Mouse (Mus musculus): ENCODE measurements around the gene Slc46a1. TPM values are rescaled to one million over a fixed set of nuclear protein-coding genes. Genes with fewer than 3 reads are reported as not detected.

Slc46a1 gene
- 6.5 and 7.8 TPM in 2 replicates for polyA plus RNA-seq (2015; fragmentation: Nextera tagmentation; extraction: Ambion mirVana)

DNA sequence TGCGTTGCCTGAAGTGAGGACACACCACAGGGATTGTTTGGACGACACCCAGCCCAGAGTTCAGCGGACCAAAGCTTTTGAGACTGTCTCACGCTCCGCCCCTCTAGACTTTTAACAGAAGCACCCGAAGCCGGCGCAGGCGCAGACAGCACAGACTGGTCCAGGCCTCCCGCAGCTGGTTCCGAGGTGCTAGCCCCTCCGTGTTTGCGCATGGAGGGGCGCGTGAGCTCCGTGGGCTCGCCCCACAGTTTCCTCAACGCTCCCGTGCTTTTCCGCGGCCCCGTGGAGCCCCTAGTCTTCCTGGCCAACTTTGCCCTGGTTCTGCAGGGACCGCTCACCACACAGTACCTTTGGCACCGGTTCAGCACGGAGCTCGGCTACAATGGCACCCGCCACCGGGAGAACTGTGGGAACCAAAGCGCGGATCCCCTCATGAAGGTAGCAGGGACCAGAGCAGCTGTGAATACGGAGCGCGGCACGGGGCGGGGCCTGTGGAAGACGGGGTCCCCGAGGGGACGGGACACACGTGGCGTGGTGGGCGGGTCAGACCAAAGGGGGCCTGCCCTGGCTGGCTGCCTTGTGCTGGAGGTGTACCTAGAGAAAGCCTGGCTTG, at the start of gene Slc46a1:
TSS of gene Slc46a1 (plus strand) at position 130 of the 613 bp plus-strand sequence.
- H3K9me3 ChIP-seq (replicated peaks), result no peaks in the 10 kb centered on the region

GRCm38 (mm10) chr11:78416854-78417253, 48.6 kb upstream of the Slc46a1 start:
- Histone ChIP-seq H3K36me3 (replicated peaks) (no peaks in the 10 kb centered on the region), H3K9ac (no peak overlapping the region), H3K27ac (replicated peaks) (no peak overlapping the region), H3K9me3 (replicated peaks) (no peaks in the 10 kb centered on the region), H3K4me3 (replicated peaks) (no peak overlapping the region), H3K4me1 (replicated peaks) (0 out of 2 replicates have a peak, but pooled peaks cover 3% of the 10 kb centered on the region), H3K27me3 (peaks cover 17% of the 10 kb centered on the region), H3K4me2 (no peak overlapping the region)
- no peak for ATAC-seq (ENCODE audit: insufficient read depth)
- 54% methylated on average over 6 of the region's 6 CpGs for WGBS (ENCODE audit: insufficient replicate concordance)

More for the DNA sequence above, at the start of gene Slc46a1:
- peak; percentile 85 for ATAC-seq (ENCODE audit: insufficient read depth)
- Histone ChIP-seq H3K27me3 (no peaks in the 10 kb centered on the region), H3K4me1 (replicated peaks) (peaks cover 46% of the 10 kb centered on the region), H3K9ac (peak within 1 kb of the TSS; percentile 59), H3K27ac (replicated peaks) (peak within 1 kb of the TSS; percentile 76), H3K4me3 (replicated peaks) (peak within 1 kb of the TSS; percentile 62), H3K4me2 (peak within 1 kb of the TSS; percentile 83), H3K36me3 (replicated peaks) (no peaks in the 10 kb centered on the region)
- WGBS (ENCODE audit: insufficient replicate concordance), result under 1% methylated on average over 41 of the region's 41 CpGs

GRCm38 (mm10) chr11:78420263-78420889, 45.1 kb upstream of the Slc46a1 start:
- Histone ChIP-seq H3K36me3 (replicated peaks) (no peaks in the 10 kb centered on the region), H3K9me3 (replicated peaks) (no peaks in the 10 kb centered on the region), H3K4me1 (replicated peaks) (0 out of 2 replicates have a peak, but pooled peaks cover 9% of the 10 kb centered on the region), H3K27me3 (peaks cover 25% of the 10 kb centered on the region), H3K9ac (no peak overlapping the region), H3K27ac (replicated peaks) (no peak overlapping the region), H3K4me2 (no peak overlapping the region), H3K4me3 (replicated peaks) (no peak overlapping the region)
- ATAC-seq (ENCODE audit: insufficient read depth), result no peak
- WGBS (ENCODE audit: insufficient replicate concordance), result 5% methylated on average over 12 of the region's 12 CpGs

GRCm38 (mm10) chr11:78421201-78422009, 44.1 kb upstream of the Slc46a1 start:
- H3K27me3 ChIP-seq, result peaks cover 25% of the 10 kb centered on the region
- no peak for ATAC-seq (ENCODE audit: insufficient read depth)

GRCm38 (mm10) chr11:78422055-78422819, 43.3 kb upstream of the Slc46a1 start, which contains the start of gene Slc13a2:
Gene Slc13a2, minus strand, starts transcription at chr11:78422217.
- ATAC-seq (ENCODE audit: insufficient read depth), result no peak
- H3K36me3 ChIP-seq (replicated peaks), result no peaks in the 10 kb centered on the region
- no peak within 1 kb of the TSS for H3K4me2 ChIP-seq
- 0 out of 2 replicates have a peak, but pooled peaks cover 9% of the 10 kb centered on the region for H3K4me1 ChIP-seq (replicated peaks)
- no peak within 1 kb of the TSS for H3K27ac ChIP-seq (replicated peaks)
- H3K4me3 ChIP-seq (replicated peaks), result no peak within 1 kb of the TSS
- no peak within 1 kb of the TSS for H3K9ac ChIP-seq
- 29% methylated on average over 13 of the region's 13 CpGs for WGBS (ENCODE audit: insufficient replicate concordance)
- no peaks in the 10 kb centered on the region for H3K9me3 ChIP-seq (replicated peaks)
- H3K27me3 ChIP-seq, result peaks cover 25% of the 10 kb centered on the region

More at GRCm38 (mm10) chr11:78421201-78422009, 44.1 kb upstream of the Slc46a1 start:
- Histone ChIP-seq H3K9me3 (replicated peaks) (no peaks in the 10 kb centered on the region), H3K4me3 (replicated peaks) (no peak overlapping the region), H3K4me1 (replicated peaks) (0 out of 2 replicates have a peak, but pooled peaks cover 9% of the 10 kb centered on the region), H3K4me2 (no peak overlapping the region), H3K36me3 (replicated peaks) (no peaks in the 10 kb centered on the region), H3K27ac (replicated peaks) (no peak overlapping the region), H3K9ac (no peak overlapping the region)
- 25% methylated on average over 13 of the region's 13 CpGs for WGBS (ENCODE audit: insufficient replicate concordance)

- H3K27me3 ChIP-seq, result peaks cover 22% of the 10 kb centered on the region
- H3K36me3 ChIP-seq (replicated peaks), result no peaks in the 10 kb centered on the region
- 0 out of 2 replicates have a peak, but pooled peaks cover 12% of the 10 kb centered on the region for H3K4me1 ChIP-seq (replicated peaks)
- 44% methylated on average over 2 of the region's 2 CpGs for WGBS (ENCODE audit: insufficient replicate concordance)
- H3K4me2 ChIP-seq, result no peak overlapping the region
- no peak overlapping the region for H3K4me3 ChIP-seq (replicated peaks)
- H3K9ac ChIP-seq, result no peak overlapping the region
- ATAC-seq (ENCODE audit: insufficient read depth), result no peak
- no peaks in the 10 kb centered on the region for H3K9me3 ChIP-seq (replicated peaks)
- no peak overlapping the region for H3K27ac ChIP-seq (replicated peaks)
Observed at GRCm38 (mm10) chr11:78424352-78424751, 41.1 kb upstream of the Slc46a1 start.

DNA sequence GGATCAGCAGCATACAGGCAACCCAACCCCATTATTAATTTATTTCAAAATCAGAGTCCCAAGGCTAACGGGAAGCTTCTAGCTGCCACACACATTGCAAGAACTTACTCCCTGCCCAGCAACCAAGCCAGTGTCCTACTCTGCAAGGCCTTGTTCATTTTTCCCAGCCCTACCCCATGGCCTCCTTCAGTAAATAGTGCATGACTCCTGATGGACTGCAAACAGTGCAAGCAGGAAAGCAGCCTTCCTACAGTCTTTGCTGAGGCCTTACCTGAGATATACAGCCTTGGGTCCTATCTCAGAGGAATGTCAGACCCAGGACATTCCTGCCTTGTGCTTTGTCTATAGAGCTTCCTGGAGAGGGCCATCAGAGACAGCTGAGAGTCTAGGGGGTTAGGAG, 39.9 kb upstream of the Slc46a1 start:
- peaks cover 16% of the 10 kb centered on the region for H3K27me3 ChIP-seq
- H3K4me1 ChIP-seq (replicated peaks), result 0 out of 2 replicates have a peak, but pooled peaks cover 10% of the 10 kb centered on the region
- no peak overlapping the region for H3K4me3 ChIP-seq (replicated peaks)
- 86% methylated on average over 1 of the region's 1 CpGs for WGBS (ENCODE audit: insufficient replicate concordance)
- H3K36me3 ChIP-seq (replicated peaks), result no peaks in the 10 kb centered on the region
- no peak overlapping the region for H3K4me2 ChIP-seq
- H3K9ac ChIP-seq, result no peak overlapping the region
- no peak for ATAC-seq (ENCODE audit: insufficient read depth)
- H3K9me3 ChIP-seq (replicated peaks), result no peaks in the 10 kb centered on the region
- no peak overlapping the region for H3K27ac ChIP-seq (replicated peaks)

DNA sequence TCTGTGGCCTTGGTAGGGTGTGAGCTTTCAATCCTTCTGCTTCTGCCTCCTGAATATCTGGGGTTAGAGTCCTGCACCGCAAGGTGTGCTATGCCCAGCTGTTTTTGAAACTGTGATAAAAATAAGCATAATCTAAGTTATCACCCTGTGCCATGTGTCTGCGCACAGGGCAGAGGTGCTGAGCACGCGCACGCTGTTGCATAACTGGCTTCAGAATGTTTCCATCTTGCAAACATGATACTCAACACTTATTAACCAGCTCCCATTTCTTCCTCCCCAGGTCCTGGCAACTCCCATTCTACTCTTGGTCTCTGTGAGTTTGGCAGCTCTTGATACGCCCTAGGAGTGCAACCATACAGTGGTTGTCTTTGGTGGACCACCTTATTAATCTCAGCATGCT, 37.8 kb upstream of the Slc46a1 start:
- H3K9me3 ChIP-seq (replicated peaks), result no peaks in the 10 kb centered on the region
- H3K9ac ChIP-seq, result no peak overlapping the region
- H3K27ac ChIP-seq (replicated peaks), result no peak overlapping the region
- H3K4me1 ChIP-seq (replicated peaks), result 0 out of 2 replicates have a peak, but pooled peaks cover 3% of the 10 kb centered on the region
- H3K4me3 ChIP-seq (replicated peaks), result no peak overlapping the region
- no peaks in the 10 kb centered on the region for H3K27me3 ChIP-seq
- ATAC-seq (ENCODE audit: insufficient read depth), result no peak
- 62% methylated on average over 6 of the region's 6 CpGs for WGBS (ENCODE audit: insufficient replicate concordance)
- H3K4me2 ChIP-seq, result no peak overlapping the region
- no peaks in the 10 kb centered on the region for H3K36me3 ChIP-seq (replicated peaks)

DNA sequence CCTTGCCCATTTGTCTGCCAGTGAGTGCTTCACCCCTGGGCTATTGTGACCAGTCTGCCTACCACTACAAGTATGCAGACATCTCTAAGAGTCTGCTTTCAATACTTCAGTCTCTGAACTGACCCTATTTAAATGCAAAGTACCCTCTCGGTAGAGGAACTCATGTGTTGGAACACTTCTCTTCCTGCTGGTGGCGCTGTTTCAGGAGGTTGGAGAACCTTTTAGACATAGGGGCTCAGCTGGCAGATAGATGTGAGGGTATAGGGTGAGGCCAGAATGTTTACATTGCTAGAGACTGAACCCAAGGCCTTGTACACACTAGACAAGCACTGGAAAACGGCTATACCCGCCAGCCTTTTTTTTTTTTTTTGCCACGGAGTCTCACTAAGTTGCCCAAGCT, 37.2 kb upstream of the Slc46a1 start:
- H3K9ac ChIP-seq, result no peak overlapping the region
- H3K27me3 ChIP-seq, result no peaks in the 10 kb centered on the region; the same call in 1 of the 2 replicates
- no peaks in the 10 kb centered on the region for H3K36me3 ChIP-seq (replicated peaks)
- ATAC-seq (ENCODE audit: insufficient read depth), result no peak
- no peak overlapping the region for H3K27ac ChIP-seq (replicated peaks)
- H3K4me2 ChIP-seq, result no peak overlapping the region
- no peaks in the 10 kb centered on the region for H3K9me3 ChIP-seq (replicated peaks)
- WGBS (ENCODE audit: insufficient replicate concordance), result 70% methylated on average over 5 of the region's 5 CpGs
- H3K4me1 ChIP-seq (replicated peaks), result 0 out of 2 replicates have a peak, but pooled peaks cover 3% of the 10 kb centered on the region
- H3K4me3 ChIP-seq (replicated peaks), result no peak overlapping the region

- Histone ChIP-seq H3K9ac (no peak overlapping the region), H3K27ac (replicated peaks) (no peak overlapping the region), H3K36me3 (replicated peaks) (no peaks in the 10 kb centered on the region), H3K9me3 (replicated peaks) (no peaks in the 10 kb centered on the region), H3K4me2 (no peak overlapping the region), H3K27me3 (peaks cover 6% of the 10 kb centered on the region), H3K4me1 (replicated peaks) (0 out of 2 replicates have a peak, but pooled peaks cover 3% of the 10 kb centered on the region), H3K4me3 (replicated peaks) (no peak overlapping the region)
- no peak for ATAC-seq (ENCODE audit: insufficient read depth)
- WGBS (ENCODE audit: insufficient replicate concordance), result 39% methylated on average over 11 of the region's 11 CpGs
Observed at GRCm38 (mm10) chr11:78430195-78430878, 35.2 kb upstream of the Slc46a1 start.

All from liver, embryonic 15.5 days (tissue).